Comparison of ENCODE assay signal across 8 mouse cellular contexts in the genomic region with DNA sequence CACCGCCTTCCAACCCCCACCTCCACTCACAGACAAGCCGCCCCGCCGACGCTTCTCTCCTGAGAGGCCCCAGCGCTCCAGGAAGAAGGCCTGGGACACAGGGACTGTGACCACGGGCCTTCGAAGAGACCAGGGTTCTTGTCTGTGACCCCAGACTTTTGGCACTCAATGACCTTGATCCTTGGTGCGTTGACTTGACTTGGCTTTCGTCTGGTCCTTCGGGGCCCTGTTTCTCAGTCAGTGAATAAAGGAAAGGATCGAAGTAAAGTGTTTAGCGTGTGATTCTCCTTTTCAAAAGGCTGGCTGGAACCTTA.
DNase-seq lines count a peak whose midpoint lies in the region; ATAC-seq and TF ChIP-seq lines count a peak whose summit lies in the region.

No protein-coding gene starts in this region.

- H3K27me3 ChIP-seq in C2C12 (ENCODE audit: control insufficient read depth, insufficient read depth, insufficient read length): no peaks in the 10 kb centered on the region
- H3K27me3 ChIP-seq in forebrain, embryonic 13.5 days: peaks cover 83% of the 10 kb centered on the region
- peaks cover 96% of the 10 kb centered on the region for H3K27me3 ChIP-seq in liver, embryonic 16.5 days (ENCODE audit: control insufficient read depth, insufficient read depth, low read depth, low read length)

- H3ac ChIP-seq in C2C12 (ENCODE audit: control insufficient read depth, insufficient read length, low read depth): peak overlapping the region; percentile 30

- TF ChIP-seq CTCF in C2C12 (IDR thresholded peaks at IDR 0.05; ENCODE audit: control insufficient read depth, insufficient read depth, insufficient read length): no peak

- H3K79me3 ChIP-seq in C2C12 (ENCODE audit: low read depth): peaks cover 3% of the 10 kb centered on the region

- H3K4me3 ChIP-seq in C2C12 (ENCODE audit: insufficient read depth, poor library complexity, severe bottlenecking): no peak overlapping the region
- H3K4me3 ChIP-seq in forebrain, embryonic 13.5 days: peak overlapping the region; percentile 47
- H3K4me3 ChIP-seq in liver, embryonic 16.5 days (ENCODE audit: low read depth, low read length): peak overlapping the region; percentile 59

- peak overlapping the region; percentile 79 for H3K4me2 ChIP-seq in forebrain, embryonic 13.5 days
- peak overlapping the region; percentile 83 for H3K4me2 ChIP-seq in liver, embryonic 16.5 days (ENCODE audit: low read depth, low read length)

- 2% methylated on average over 7 of the region's 13 CpGs for WGBS in forebrain, embryonic 13.5 days
- WGBS in liver, embryonic 16.5 days (ENCODE audit: insufficient replicate concordance): 3% methylated on average over 13 of the region's 13 CpGs

- intact Hi-C loops in gastrocnemius, postnatal 14 days (cut with DNase I; ENCODE audit: low total_unique reads): no loop called here
- intact Hi-C loops in gastrocnemius, postnatal 36 days (cut with DNase I): loop anchor here (5.0 to 10.0 kb wide), 3 partner anchors 43 to 457 kb away; no protein-coding TSS in a partner anchor

- peaks cover 51% of the 10 kb centered on the region for H3K4me1 ChIP-seq in forebrain, embryonic 13.5 days
- peaks cover 47% of the 10 kb centered on the region for H3K4me1 ChIP-seq in liver, embryonic 16.5 days (ENCODE audit: control insufficient read depth, low read depth, low read length)

- peak overlapping the region; percentile 50 for H3K9ac ChIP-seq in forebrain, embryonic 13.5 days
- no peak overlapping the region for H3K9ac ChIP-seq in liver, embryonic 16.5 days (ENCODE audit: low read depth, low read length)

- H3K36me3 ChIP-seq in C2C12 (ENCODE audit: control insufficient read depth, insufficient read depth): no peaks in the 10 kb centered on the region
- H3K36me3 ChIP-seq in forebrain, embryonic 13.5 days (ENCODE audit: poor library complexity, severe bottlenecking): no peaks in the 10 kb centered on the region
- no peaks in the 10 kb centered on the region for H3K36me3 ChIP-seq in liver, embryonic 16.5 days (ENCODE audit: control insufficient read depth, insufficient read depth)

- peak overlapping the region; percentile 96 for H3K27ac ChIP-seq in forebrain, embryonic 13.5 days
- peak overlapping the region; percentile 73; the same call in 1 of the 2 replicates for H3K27ac ChIP-seq in liver, embryonic 16.5 days (ENCODE audit: low read length)

- ATAC-seq in forebrain, embryonic 13.5 days: no peak
- no peak for ATAC-seq in liver, embryonic 16.5 days (ENCODE audit: low read depth)
- no peak for ATAC-seq in megakaryocyte progenitor cell, adult 5-6 weeks (replicated peaks; ENCODE audit: poor library complexity)

- no peaks in the 10 kb centered on the region for H3K9me3 ChIP-seq in forebrain, embryonic 13.5 days (replicated peaks)
- no peaks in the 10 kb centered on the region for H3K9me3 ChIP-seq in liver, embryonic 16.5 days (replicated peaks; ENCODE audit: control insufficient read depth, low read length)

- DNase-seq in gastrocnemius, postnatal 14 days: peak; percentile 26
- no peak for DNase-seq in gastrocnemius, postnatal 36 days
- no peak for DNase-seq in cerebellum, postnatal 36 days
- DNase-seq in adrenal gland, postnatal 14 days: no peak

- no peaks in the 10 kb centered on the region for H3K79me2 ChIP-seq in C2C12 (ENCODE audit: control insufficient read depth, insufficient read depth)

TF ChIP-seq in C2C12, 6 proteins besides CTCF, POLR2A, EP300 and RAD21:
- TF ChIP-seq MYOD1 (IDR thresholded peaks at IDR 0.05; ENCODE audit: control insufficient read depth, insufficient read length, low read depth) (no peak), MAX (IDR thresholded peaks at IDR 0.05) (no peak), CEBPB (IDR thresholded peaks at IDR 0.05; ENCODE audit: low read depth) (no peak), USF1 (IDR thresholded peaks at IDR 0.05; ENCODE audit: low read depth) (no peak), FOSL1 (IDR thresholded peaks at IDR 0.05; ENCODE audit: insufficient read depth, low read length, poor library complexity, severe bottlenecking) (no peak), MYOG (IDR thresholded peaks at IDR 0.05; ENCODE audit: control insufficient read depth, extremely low read depth, insufficient read length) (no peak)
TF ChIP-seq in C2C12: peak in this region for 0.
